Mouse (Mus musculus): ENCODE results near the gene Ndufaf7. TPM values are rescaled to one million over a fixed set of nuclear protein-coding genes. Genes with fewer than 3 reads are reported as not detected.

The Ndufaf7 gene
- total and polyA plus RNA-seq, 3 experiments: 12.6 to 48.4 (median 48.2) TPM

- no peak overlapping the region for H3K4me3 ChIP-seq
- TF ChIP-seq POLR2A (IDR thresholded peaks at IDR 0.05; ENCODE audit: insufficient read depth, low read depth, low read length) (no peak), CTCF (IDR thresholded peaks at IDR 0.05) (no peak), EP300 (IDR thresholded peaks at IDR 0.05; ENCODE audit: insufficient read depth, low read depth, low read length) (no peak)
- no peak overlapping the region for H3K27ac ChIP-seq
- 80% methylated on average over 1 of the region's 1 CpGs for WGBS
- intact Hi-C loops (cut with DNase I): no loop called here
- no peaks in the 10 kb centered on the region for H3K27me3 ChIP-seq (ENCODE audit: control insufficient read depth, insufficient read depth, low read length)
- no peaks in the 10 kb centered on the region for H3K4me1 ChIP-seq (ENCODE audit: control insufficient read depth, insufficient read depth, low read length)
- no peak overlapping the region for H3K9ac ChIP-seq (ENCODE audit: low read depth, low read length)
- no peak for DNase-seq
- H3K79me2 ChIP-seq (replicated peaks; ENCODE audit: control insufficient read depth, insufficient read depth, low read length): no peaks in the 10 kb centered on the region
- H3K36me3 ChIP-seq (ENCODE audit: control insufficient read depth, insufficient read depth, low read length): no peaks in the 10 kb centered on the region; the same call in 1 of the 2 replicates
Observed at GRCm38 (mm10) chr17:78964387-78964786, 27.5 kb downstream of the Ndufaf7 start.

- intact Hi-C loops (cut with DNase I): no loop called here
- WGBS: 87% methylated on average over 11 of the region's 11 CpGs
- DNase-seq: no peak
- H3K27ac ChIP-seq: no peak overlapping the region
- no peaks in the 10 kb centered on the region for H3K79me2 ChIP-seq (replicated peaks; ENCODE audit: control insufficient read depth, insufficient read depth, low read length)
- no peaks in the 10 kb centered on the region for H3K4me1 ChIP-seq (ENCODE audit: control insufficient read depth, insufficient read depth, low read length)
- TF ChIP-seq POLR2A (IDR thresholded peaks at IDR 0.05; ENCODE audit: insufficient read depth, low read depth, low read length): no peak
- no peak for TF ChIP-seq EP300 (IDR thresholded peaks at IDR 0.05; ENCODE audit: insufficient read depth, low read depth, low read length)
- TF ChIP-seq CTCF (IDR thresholded peaks at IDR 0.05): no peak
- no peaks in the 10 kb centered on the region; the same call in 1 of the 2 replicates for H3K36me3 ChIP-seq (ENCODE audit: control insufficient read depth, insufficient read depth, low read length)
- no peak overlapping the region for H3K9ac ChIP-seq (ENCODE audit: low read depth, low read length)
- H3K4me3 ChIP-seq: no peak overlapping the region
- no peaks in the 10 kb centered on the region for H3K27me3 ChIP-seq (ENCODE audit: control insufficient read depth, insufficient read depth, low read length)
Observed at GRCm38 (mm10) chr17:78966092-78966883, 29.4 kb downstream of the Ndufaf7 start.

GRCm38 (mm10) chr17:78968500-78968899 lies 31.6 kb downstream of the Ndufaf7 start:
- Histone ChIP-seq H3K36me3 (ENCODE audit: control insufficient read depth, insufficient read depth, low read length) (no peaks in the 10 kb centered on the region; the same call in 1 of the 2 replicates), H3K4me1 (ENCODE audit: control insufficient read depth, insufficient read depth, low read length) (no peaks in the 10 kb centered on the region)
- intact Hi-C loops (cut with DNase I): no loop called here

GRCm38 (mm10) chr17:78983166-78983565 lies 46.2 kb downstream of the Ndufaf7 start:
- intact Hi-C loops (cut with DNase I): no loop called here
- no peak for DNase-seq
- peak; percentile 29 for TF ChIP-seq CTCF (IDR thresholded peaks at IDR 0.05)
- no peak for TF ChIP-seq POLR2A (IDR thresholded peaks at IDR 0.05; ENCODE audit: insufficient read depth, low read depth, low read length)
- WGBS: 91% methylated on average over 8 of the region's 8 CpGs
- no peaks in the 10 kb centered on the region for H3K27me3 ChIP-seq (ENCODE audit: control insufficient read depth, insufficient read depth, low read length)
- no peak overlapping the region for H3K4me3 ChIP-seq
- no peaks in the 10 kb centered on the region; the same call in 1 of the 2 replicates for H3K79me2 ChIP-seq (replicated peaks; ENCODE audit: control insufficient read depth, insufficient read depth, low read length)
- peaks cover 2% of the 10 kb centered on the region; the same call in 1 of the 2 replicates for H3K36me3 ChIP-seq (ENCODE audit: control insufficient read depth, insufficient read depth, low read length)
- no peaks in the 10 kb centered on the region; the same call in 1 of the 2 replicates for H3K4me1 ChIP-seq (ENCODE audit: control insufficient read depth, insufficient read depth, low read length)
- H3K9ac ChIP-seq (ENCODE audit: low read depth, low read length): no peak overlapping the region
- H3K27ac ChIP-seq: no peak overlapping the region

More at GRCm38 (mm10) chr17:78968500-78968899, 31.6 kb downstream of the Ndufaf7 start:
- H3K27me3 ChIP-seq (ENCODE audit: control insufficient read depth, insufficient read depth, low read length): no peaks in the 10 kb centered on the region
- TF ChIP-seq EP300 (IDR thresholded peaks at IDR 0.05; ENCODE audit: insufficient read depth, low read depth, low read length): no peak
- no peak for TF ChIP-seq POLR2A (IDR thresholded peaks at IDR 0.05; ENCODE audit: insufficient read depth, low read depth, low read length)
- no peak for TF ChIP-seq CTCF (IDR thresholded peaks at IDR 0.05)
- no peak overlapping the region for H3K9ac ChIP-seq (ENCODE audit: low read depth, low read length)
- H3K4me3 ChIP-seq: no peak overlapping the region
- H3K27ac ChIP-seq: no peak overlapping the region
- DNase-seq: no peak
- H3K79me2 ChIP-seq (replicated peaks; ENCODE audit: control insufficient read depth, insufficient read depth, low read length): no peaks in the 10 kb centered on the region
- 85% methylated on average over 3 of the region's 3 CpGs for WGBS

- no peak overlapping the region for H3K4me3 ChIP-seq
- DNase-seq: no peak
- no peak overlapping the region for H3K9ac ChIP-seq (ENCODE audit: low read depth, low read length)
- peaks cover 2% of the 10 kb centered on the region; the same call in 1 of the 2 replicates for H3K36me3 ChIP-seq (ENCODE audit: control insufficient read depth, insufficient read depth, low read length)
- H3K27ac ChIP-seq: no peak overlapping the region
- WGBS: 90% methylated on average over 3 of the region's 3 CpGs
- H3K27me3 ChIP-seq (ENCODE audit: control insufficient read depth, insufficient read depth, low read length): no peaks in the 10 kb centered on the region
- TF ChIP-seq POLR2A (IDR thresholded peaks at IDR 0.05; ENCODE audit: insufficient read depth, low read depth, low read length) (no peak), CTCF (IDR thresholded peaks at IDR 0.05) (no peak), EP300 (IDR thresholded peaks at IDR 0.05; ENCODE audit: insufficient read depth, low read depth, low read length) (no peak)
- no peaks in the 10 kb centered on the region; the same call in 1 of the 2 replicates for H3K79me2 ChIP-seq (replicated peaks; ENCODE audit: control insufficient read depth, insufficient read depth, low read length)
- no peaks in the 10 kb centered on the region; the same call in 1 of the 2 replicates for H3K4me1 ChIP-seq (ENCODE audit: control insufficient read depth, insufficient read depth, low read length)
- intact Hi-C loops (cut with DNase I): no loop called here
Observed at GRCm38 (mm10) chr17:78983736-78984135, 46.8 kb downstream of the Ndufaf7 start.

GRCm38 (mm10) chr17:78989015-78989414 lies 52.1 kb downstream of the Ndufaf7 start:
- no peak overlapping the region for H3K9ac ChIP-seq (ENCODE audit: low read depth, low read length)
- peaks cover 5% of the 10 kb centered on the region for H3K4me1 ChIP-seq (ENCODE audit: control insufficient read depth, insufficient read depth, low read length)
- H3K79me2 ChIP-seq (replicated peaks; ENCODE audit: control insufficient read depth, insufficient read depth, low read length): peaks cover 2% of the 10 kb centered on the region
- no peaks in the 10 kb centered on the region for H3K27me3 ChIP-seq (ENCODE audit: control insufficient read depth, insufficient read depth, low read length)
- no peak overlapping the region for H3K4me3 ChIP-seq
- H3K36me3 ChIP-seq (ENCODE audit: control insufficient read depth, insufficient read depth, low read length): peaks cover 2% of the 10 kb centered on the region; the same call in 1 of the 2 replicates
- TF ChIP-seq POLR2A (IDR thresholded peaks at IDR 0.05; ENCODE audit: insufficient read depth, low read depth, low read length) (no peak), CTCF (IDR thresholded peaks at IDR 0.05) (no peak), EP300 (IDR thresholded peaks at IDR 0.05; ENCODE audit: insufficient read depth, low read depth, low read length) (no peak)
- intact Hi-C loops (cut with DNase I): loop anchor here (5.0 kb wide), 1 partner anchor 33 kb away; the partner anchor contains the start of gene Prkd3
- H3K27ac ChIP-seq: no peak overlapping the region
- DNase-seq: peak in 1 of 2 experiments; percentile 8
- 61% methylated on average over 8 of the region's 8 CpGs for WGBS

Data from heart, adult 2 months (tissue).